Mouse (Mus musculus) hindbrain, postnatal 0 days (tissue): ENCODE measurements around the gene Rps6ka1. TPM values are rescaled to one million over a fixed set of nuclear protein-coding genes. Genes with fewer than 3 reads are reported as not detected.
"Not testable (repeated sequence)": the region's sequence is repeated elsewhere in the genome, so short reads cannot be mapped to it uniquely, and the experiment has no call there.

Experiments
- ATAC-seq: fragments of 200-750 bp; cut with Nextera tagmentation; 2 replicates; pipeline ENCODE4 v1.8.0; 2017; ENCODE audit warnings: mild to moderate bottlenecking, moderate TSS enrichment, moderate library complexity
- DNase-seq: peaks from one replicate; pipeline ENCODE4 v3.0.0-alpha.2; 2015; ENCODE audit warnings: low spot score
- H3K27ac ChIP-seq: fragments of 300-500 bp; sonication (generic); 2 replicates; pipeline ENCODE4 v1.5.1; 2014; ENCODE audit warnings: mild to moderate bottlenecking
- H3K27me3 ChIP-seq: fragments of 300-500 bp; sonication (generic); 2 replicates; pipeline ENCODE4 v1.6.1; 2014; ENCODE audit warnings: low read length, mixed read lengths; ENCODE audit not compliant: insufficient read depth
- H3K36me3 ChIP-seq: fragments of 300-500 bp; sonication (generic); 2 replicates; pipeline ENCODE4 v1.6.1; 2014; ENCODE audit warnings: low read length, mixed read lengths; ENCODE audit not compliant: insufficient read depth
- H3K4me1 ChIP-seq: fragments of 300-500 bp; sonication (generic); 2 replicates; pipeline ENCODE4 v1.6.1; 2014; ENCODE audit warnings: antibody characterized with exemption, low read length, mixed read lengths; ENCODE audit not compliant: insufficient read depth
- H3K4me2 ChIP-seq: fragments of 300-500 bp; sonication (generic); 2 replicates; pipeline ENCODE4 v1.6.1; 2014; ENCODE audit warnings: low read depth, mild to moderate bottlenecking, low read length, moderate library complexity, mixed read lengths
- H3K4me3 ChIP-seq: fragments of 300-500 bp; sonication (generic); 2 replicates; pipeline ENCODE4 v1.5.1; 2014; ENCODE audit warnings: low read length
- H3K9ac ChIP-seq: fragments of 300-500 bp; sonication (generic); replicated peaks from 2 replicates; pipeline ENCODE4 v1.6.1; 2014; ENCODE audit warnings: mild to moderate bottlenecking, low read length, moderate library complexity, mixed read lengths
- H3K9me3 ChIP-seq: fragments of 300-500 bp; sonication (generic); 2 replicates; pipeline ENCODE4 v1.6.1; 2016; ENCODE audit warnings: low read length, mixed read lengths
- CTCF ChIP-seq: IDR thresholded peaks from 2 replicates; pipeline ENCODE4 v1.5.1; 2016; ENCODE audit warnings: antibody characterized with exemption, control low read depth, low read depth
- WGBS: fragments of 180-500 bp; shearing (Covaris S2); extraction: QIAGEN DNeasy Blood & Tissue Kit; methylation state at CpG from one replicate; pipeline ENCODE4 v1.1.7; 2014; 5-methylcytosine and 5-hydroxymethylcytosine counted together
- polyA plus RNA-seq: library from polyadenylated mRNA; unstranded; fragments of >200 nt; fragmentation: Nextera tagmentation; extraction: Ambion mirVana; gene quantifications from 2 replicates; pipeline ENCODE4 v1.2.1, GENCODE M21; 2015
- total RNA-seq: library from RNA; depleted of rRNA; stranded (reverse); fragments of >200 nt; gene quantifications from 2 replicates; pipeline ENCODE4 v1.2.3, GENCODE M21; 2014

Gene Rps6ka1
- total and polyA plus RNA-seq, 2 experiments from 2014 or later, result 22.6 to 31.1 TPM

DNA sequence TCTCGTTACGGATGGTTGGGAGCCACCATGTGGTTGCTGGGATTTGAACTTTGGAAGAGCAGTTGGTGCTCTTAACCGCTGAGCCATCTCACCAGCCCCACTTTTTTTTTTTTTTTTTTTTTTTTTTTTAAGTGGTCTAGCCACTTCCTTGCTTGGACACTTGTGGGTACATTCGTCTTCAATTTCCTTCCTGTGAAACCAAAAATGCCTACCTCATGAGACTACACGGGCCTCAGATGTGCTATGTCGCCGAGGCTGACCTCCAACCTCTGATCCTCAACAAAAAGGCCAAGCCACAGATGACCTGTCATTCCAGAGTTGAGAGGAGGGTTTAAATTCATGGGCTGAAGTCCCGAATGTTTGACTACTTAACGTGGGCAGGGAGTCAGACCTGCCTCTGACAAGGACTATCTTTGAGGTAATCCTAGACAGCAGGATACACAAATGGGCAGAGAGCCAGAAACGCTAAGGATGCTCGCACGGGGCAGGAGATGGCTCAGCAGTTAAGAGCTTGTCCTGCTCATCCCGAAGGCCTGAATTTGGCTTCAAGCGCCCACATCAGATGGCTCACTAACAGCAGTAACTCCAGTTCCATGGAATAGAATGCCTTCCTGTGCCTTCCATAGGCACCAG, 43.3 kb downstream of the Rps6ka1 start:
- DNase-seq, result no peak
- 75% methylated on average over 14 of the region's 14 CpGs for WGBS
- H3K27me3 ChIP-seq, result no peaks in the 10 kb centered on the region
- H3K9me3 ChIP-seq, result no peaks in the 10 kb centered on the region
- no peak for TF ChIP-seq CTCF
- no peak for ATAC-seq
- no peak overlapping the region for H3K9ac ChIP-seq
- H3K36me3 ChIP-seq, result peaks cover 7% of the 10 kb centered on the region; the same call in 1 of the 2 replicates
- no peak overlapping the region for H3K27ac ChIP-seq
- no peaks in the 10 kb centered on the region for H3K4me1 ChIP-seq
- H3K4me2 ChIP-seq, result no peak overlapping the region
- H3K4me3 ChIP-seq, result no peak overlapping the region

DNA sequence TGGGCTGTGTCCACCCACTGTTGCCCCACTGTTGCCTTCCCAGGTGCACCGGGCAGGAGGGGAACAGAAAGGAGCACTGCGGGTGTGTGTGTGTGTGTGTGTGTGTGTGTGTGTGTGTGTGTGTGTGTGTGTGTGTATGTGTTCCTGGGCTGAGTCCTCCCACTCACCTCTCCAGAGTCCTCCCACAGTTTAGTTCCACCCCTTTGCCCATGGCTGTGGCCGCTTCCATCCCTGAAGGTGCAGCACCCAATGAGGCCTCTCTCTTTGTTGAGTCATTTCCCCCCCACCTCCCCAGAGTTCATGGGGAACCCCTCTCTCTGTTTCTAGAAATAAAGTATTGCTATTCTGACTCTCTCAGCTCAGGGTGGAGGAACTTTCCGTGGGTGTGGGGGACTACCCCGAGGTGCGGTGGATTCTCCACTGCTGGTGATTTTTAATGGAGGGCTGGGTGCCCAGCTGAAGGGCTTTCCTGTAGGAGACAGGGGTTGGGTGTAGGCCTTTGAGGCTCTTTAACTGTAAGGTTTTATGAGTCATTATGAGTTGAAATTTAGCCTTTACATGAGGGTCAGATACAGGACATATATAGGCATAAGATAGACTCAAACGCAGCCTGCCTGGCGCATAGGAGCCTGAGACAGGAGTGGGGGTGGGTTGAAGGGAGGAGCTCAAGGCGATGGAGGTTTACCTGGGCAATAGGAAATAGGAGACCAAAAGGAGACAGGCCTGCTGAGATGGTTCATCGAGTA, 44.4 kb downstream of the Rps6ka1 start:
- no peak overlapping the region for H3K4me2 ChIP-seq
- no peaks in the 10 kb centered on the region for H3K4me1 ChIP-seq
- no peak overlapping the region for H3K27ac ChIP-seq
- no peak overlapping the region for H3K4me3 ChIP-seq
- DNase-seq (no peak), ATAC-seq (no peak)
- no peaks in the 10 kb centered on the region for H3K27me3 ChIP-seq
- WGBS, result 93% methylated on average over 10 of the region's 10 CpGs
- H3K36me3 ChIP-seq, result peaks cover under 1% of the 10 kb centered on the region; the same call in 1 of the 2 replicates
- H3K9ac ChIP-seq, result no peak overlapping the region
- no peak for TF ChIP-seq CTCF
- H3K9me3 ChIP-seq, result no peaks in the 10 kb centered on the region

DNA sequence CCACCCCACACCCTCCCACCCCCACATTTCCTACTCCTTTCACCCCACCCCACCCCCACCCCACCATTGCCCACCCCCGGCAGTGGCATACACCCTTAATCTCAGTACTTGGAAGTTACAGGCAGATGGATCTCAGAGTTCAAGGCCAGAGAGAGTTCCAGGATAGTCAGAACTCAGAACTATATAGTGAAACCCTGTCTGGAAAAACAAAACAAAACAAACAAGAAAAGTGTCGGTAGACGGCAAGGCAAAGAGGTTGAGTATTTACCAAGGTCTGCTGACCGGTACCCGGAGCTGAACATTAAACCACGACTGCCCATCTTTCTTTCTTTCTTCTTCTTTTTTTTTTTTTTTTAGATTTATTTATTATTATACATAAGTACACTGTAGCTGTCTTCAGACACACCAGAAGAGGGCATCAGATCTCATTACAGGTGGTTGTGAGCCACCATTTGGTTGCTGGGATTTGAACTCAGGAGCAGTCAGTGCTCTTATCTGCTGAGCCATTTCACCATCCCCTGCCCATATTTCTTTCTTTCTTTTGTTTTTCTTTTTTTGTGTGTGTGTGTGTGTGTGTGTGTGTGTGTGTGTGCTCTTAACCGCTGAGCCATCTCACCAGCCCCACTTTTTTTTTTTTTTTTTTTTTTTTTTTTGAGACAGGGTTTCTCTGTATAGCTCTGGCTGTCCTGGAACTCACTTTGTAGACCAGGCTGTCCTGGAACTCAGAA, 45.7 kb downstream of the Rps6ka1 start:
- H3K4me1 ChIP-seq, ATAC-seq, H3K36me3 ChIP-seq, DNase-seq, H3K4me3 ChIP-seq, H3K4me2 ChIP-seq, H3K9me3 ChIP-seq, H3K27ac ChIP-seq, H3K27me3 ChIP-seq, H3K9ac ChIP-seq: not testable (repeated sequence)
- 95% methylated on average over 7 of the region's 7 CpGs for WGBS

DNA sequence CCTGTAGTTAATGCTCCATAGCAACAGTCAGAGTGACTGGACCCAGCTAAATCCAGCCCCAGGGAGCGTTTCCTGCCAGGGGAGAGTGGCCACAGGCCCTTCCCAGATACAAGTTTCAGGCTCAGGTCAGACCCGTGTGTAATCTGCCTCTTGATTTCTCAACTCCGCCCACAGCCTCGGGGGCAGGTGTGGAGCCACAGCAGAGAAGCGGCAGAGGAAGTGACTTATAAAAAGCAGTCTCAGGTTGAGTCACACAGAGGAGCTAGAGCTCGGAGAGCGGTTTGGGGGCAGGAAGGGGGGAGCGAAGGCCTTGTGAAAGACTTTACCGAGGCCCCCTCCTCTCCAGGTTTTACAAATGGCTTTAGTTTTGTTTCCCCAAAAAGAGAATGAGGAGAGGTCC, 46.6 kb downstream of the Rps6ka1 start:
- 41% methylated on average over 9 of the region's 9 CpGs for WGBS
- Histone ChIP-seq H3K9me3 (no peaks in the 10 kb centered on the region), H3K4me1 (no peaks in the 10 kb centered on the region), H3K4me3 (no peak overlapping the region), H3K27me3 (no peaks in the 10 kb centered on the region), H3K4me2 (no peak overlapping the region), H3K36me3 (no peaks in the 10 kb centered on the region), H3K9ac (no peak overlapping the region), H3K27ac (no peak overlapping the region)
- no peak for TF ChIP-seq CTCF
- no peak for ATAC-seq
- no peak for DNase-seq

DNA sequence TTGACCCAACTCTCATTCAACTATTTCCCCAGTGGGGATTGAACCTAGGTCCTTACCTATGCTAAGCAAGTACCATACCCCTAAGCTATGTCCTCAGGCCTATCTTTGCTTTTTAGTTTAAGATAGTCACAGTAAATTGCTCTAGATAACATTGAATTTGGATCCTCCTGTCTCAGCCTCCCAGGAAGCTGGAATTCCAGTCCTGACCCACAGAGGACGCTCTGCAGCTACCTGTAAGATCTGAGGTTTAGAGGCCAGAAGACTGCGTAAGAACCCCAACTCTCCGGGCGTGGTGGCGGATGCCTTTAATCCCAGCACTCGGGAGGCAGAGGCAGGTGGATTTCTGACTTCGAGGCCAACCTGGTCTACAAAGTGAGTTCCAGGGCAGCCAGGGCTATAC, 47.1 kb downstream of the Rps6ka1 start:
- no peak overlapping the region for H3K9ac ChIP-seq
- H3K4me1 ChIP-seq, result no peaks in the 10 kb centered on the region
- H3K27ac ChIP-seq, result no peak overlapping the region
- H3K4me3 ChIP-seq, result no peak overlapping the region
- 92% methylated on average over 7 of the region's 7 CpGs for WGBS
- DNase-seq (no peak), ATAC-seq (no peak)
- no peak for TF ChIP-seq CTCF
- H3K36me3 ChIP-seq, result no peaks in the 10 kb centered on the region
- no peaks in the 10 kb centered on the region for H3K27me3 ChIP-seq
- H3K9me3 ChIP-seq, result no peaks in the 10 kb centered on the region
- no peak overlapping the region for H3K4me2 ChIP-seq

DNA sequence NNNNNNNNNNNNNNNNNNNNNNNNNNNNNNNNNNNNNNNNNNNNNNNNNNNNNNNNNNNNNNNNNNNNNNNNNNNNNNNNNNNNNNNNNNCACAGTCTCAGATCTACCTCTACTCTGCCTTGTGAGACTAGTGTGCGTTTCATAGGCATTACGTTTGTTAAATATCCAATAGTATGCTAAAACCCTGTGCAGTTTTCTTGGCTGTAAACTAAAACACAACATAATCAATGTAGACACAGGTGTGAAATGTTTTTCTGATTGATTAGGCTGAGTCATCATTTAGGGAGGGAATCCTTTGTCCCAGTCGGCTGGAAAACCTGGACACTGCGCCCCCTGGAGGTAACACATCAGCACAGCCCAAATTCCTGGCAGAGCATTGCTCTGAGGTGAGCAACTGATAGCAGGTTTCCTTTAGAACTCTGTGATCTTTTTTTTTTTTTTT, 48.2 kb downstream of the Rps6ka1 start:
- ATAC-seq (no peak), DNase-seq (peak; percentile 49)
- TF ChIP-seq CTCF, result peak; percentile 50
- Histone ChIP-seq H3K4me2 (no peak overlapping the region), H3K36me3 (no peaks in the 10 kb centered on the region), H3K27me3 (no peaks in the 10 kb centered on the region), H3K4me3 (no peak overlapping the region), H3K27ac (no peak overlapping the region), H3K9me3 (no peaks in the 10 kb centered on the region), H3K4me1 (no peaks in the 10 kb centered on the region), H3K9ac (no peak overlapping the region)
- WGBS, result 66% methylated on average over 4 of the region's 4 CpGs
